Mouse (Mus musculus): ENCODE measurements around the gene Tial1. TPM values are rescaled to one million over a fixed set of nuclear protein-coding genes. Genes with fewer than 3 reads are reported as not detected.

The Tial1 gene
- polyA plus RNA-seq, 1 experiment from 2014 or later = 10.2 TPM

- 75% methylated on average over 8 of the region's 8 CpGs for WGBS (ENCODE audit: insufficient replicate concordance)
- TF ChIP-seq EP300 (IDR thresholded peaks at IDR 0.05; ENCODE audit: low read depth) (no peak), CTCF (IDR thresholded peaks at IDR 0.05; ENCODE audit: low read depth) (no peak)
- 0 out of 2 replicates have a peak, but pooled peaks cover 2% of the 10 kb centered on the region for H3K9me3 ChIP-seq (ENCODE audit: low read length)
- H3K27ac ChIP-seq (ENCODE audit: low read depth) = no peak overlapping the region
- no peak overlapping the region for H3K4me2 ChIP-seq (ENCODE audit: low read depth, low read length)
- peaks cover 5% of the 10 kb centered on the region; the same call in 1 of the 2 replicates for H3K36me3 ChIP-seq (replicated peaks; ENCODE audit: insufficient read depth, low read length)
- H3K27me3 ChIP-seq (ENCODE audit: insufficient read depth, low read length) = no peaks in the 10 kb centered on the region
- DNase-seq (no peak), ATAC-seq (no peak)
- H3K9ac ChIP-seq (replicated peaks) = no peak overlapping the region
- H3K4me1 ChIP-seq (ENCODE audit: insufficient read depth) = peaks cover 16% of the 10 kb centered on the region
- H3K4me3 ChIP-seq (ENCODE audit: low read depth, low read length) = no peak overlapping the region
Observed at GRCm38 (mm10) chr7:128402577-128402976, 58.9 kb downstream of the Tial1 start.

GRCm38 (mm10) chr7:128398664-128399063, 62.9 kb downstream of the Tial1 start:
- Histone ChIP-seq H3K27ac (ENCODE audit: low read depth) (0 out of 2 replicates have a peak overlapping the region, but pooled peaks have one; percentile 12), H3K4me2 (ENCODE audit: low read depth, low read length) (no peak overlapping the region), H3K36me3 (replicated peaks; ENCODE audit: insufficient read depth, low read length) (peaks cover 5% of the 10 kb centered on the region; the same call in 1 of the 2 replicates), H3K4me3 (ENCODE audit: low read depth, low read length) (no peak overlapping the region), H3K4me1 (ENCODE audit: insufficient read depth) (peaks cover 18% of the 10 kb centered on the region), H3K9ac (replicated peaks) (no peak overlapping the region), H3K9me3 (ENCODE audit: low read length) (0 out of 2 replicates have a peak, but pooled peaks cover 2% of the 10 kb centered on the region), H3K27me3 (ENCODE audit: insufficient read depth, low read length) (no peaks in the 10 kb centered on the region)
- WGBS (ENCODE audit: insufficient replicate concordance) = 16% methylated on average over 4 of the region's 4 CpGs
- ATAC-seq (peak; percentile 92), DNase-seq (peak; percentile 58)
- TF ChIP-seq CTCF (IDR thresholded peaks at IDR 0.05; ENCODE audit: low read depth) (no peak), EP300 (IDR thresholded peaks at IDR 0.05; ENCODE audit: low read depth) (peak; percentile 95)

- H3K4me3 ChIP-seq (ENCODE audit: low read depth, low read length) = no peak overlapping the region
- no peak overlapping the region for H3K9ac ChIP-seq (replicated peaks)
- no peak for DNase-seq
Observed at GRCm38 (mm10) chr7:128397066-128397465, 64.5 kb downstream of the Tial1 start.

GRCm38 (mm10) chr7:128393756-128394155, 67.8 kb downstream of the Tial1 start:
- no peak overlapping the region for H3K27ac ChIP-seq (ENCODE audit: low read depth)

More at GRCm38 (mm10) chr7:128397066-128397465, 64.5 kb downstream of the Tial1 start:
- TF ChIP-seq EP300 (IDR thresholded peaks at IDR 0.05; ENCODE audit: low read depth) (no peak), CTCF (IDR thresholded peaks at IDR 0.05; ENCODE audit: low read depth) (no peak)
- Histone ChIP-seq H3K27me3 (ENCODE audit: insufficient read depth, low read length) (no peaks in the 10 kb centered on the region), H3K4me1 (ENCODE audit: insufficient read depth) (peaks cover 33% of the 10 kb centered on the region), H3K9me3 (ENCODE audit: low read length) (0 out of 2 replicates have a peak, but pooled peaks cover 2% of the 10 kb centered on the region), H3K27ac (ENCODE audit: low read depth) (no peak overlapping the region), H3K4me2 (ENCODE audit: low read depth, low read length) (no peak overlapping the region), H3K36me3 (replicated peaks; ENCODE audit: insufficient read depth, low read length) (peaks cover 5% of the 10 kb centered on the region; the same call in 1 of the 2 replicates)
- no peak for ATAC-seq
- WGBS (ENCODE audit: insufficient replicate concordance) = 57% methylated on average over 2 of the region's 2 CpGs

GRCm38 (mm10) chr7:128392972-128393314, 68.6 kb downstream of the Tial1 start:
- DNase-seq (peak; percentile 18), ATAC-seq (0 out of 2 replicates have a peak, but pooled peaks have one; percentile 4)
- peak overlapping the region; percentile 52 for H3K4me2 ChIP-seq (ENCODE audit: low read depth, low read length)
- no peaks in the 10 kb centered on the region for H3K36me3 ChIP-seq (replicated peaks; ENCODE audit: insufficient read depth, low read length)
- H3K9ac ChIP-seq (replicated peaks) = peak overlapping the region; percentile 23; the same call in 1 of the 2 replicates
- peak overlapping the region; percentile 76 for H3K27ac ChIP-seq (ENCODE audit: low read depth)
- no peak overlapping the region for H3K4me3 ChIP-seq (ENCODE audit: low read depth, low read length)
- H3K27me3 ChIP-seq (ENCODE audit: insufficient read depth, low read length) = no peaks in the 10 kb centered on the region
- WGBS (ENCODE audit: insufficient replicate concordance) = 39% methylated on average over 5 of the region's 5 CpGs
- H3K4me1 ChIP-seq (ENCODE audit: insufficient read depth) = peaks cover 43% of the 10 kb centered on the region
- TF ChIP-seq EP300 (IDR thresholded peaks at IDR 0.05; ENCODE audit: low read depth) = no peak
- no peaks in the 10 kb centered on the region for H3K9me3 ChIP-seq (ENCODE audit: low read length)

More at GRCm38 (mm10) chr7:128393756-128394155, 67.8 kb downstream of the Tial1 start:
- Histone ChIP-seq H3K9ac (replicated peaks) (no peak overlapping the region), H3K36me3 (replicated peaks; ENCODE audit: insufficient read depth, low read length) (no peaks in the 10 kb centered on the region), H3K4me3 (ENCODE audit: low read depth, low read length) (no peak overlapping the region), H3K27me3 (ENCODE audit: insufficient read depth, low read length) (no peaks in the 10 kb centered on the region), H3K4me1 (ENCODE audit: insufficient read depth) (peaks cover 46% of the 10 kb centered on the region), H3K9me3 (ENCODE audit: low read length) (no peaks in the 10 kb centered on the region), H3K4me2 (ENCODE audit: low read depth, low read length) (no peak overlapping the region)
- WGBS (ENCODE audit: insufficient replicate concordance) = 36% methylated on average over 4 of the region's 4 CpGs
- ATAC-seq (no peak), DNase-seq (no peak)
- TF ChIP-seq EP300 (IDR thresholded peaks at IDR 0.05; ENCODE audit: low read depth) (no peak), CTCF (IDR thresholded peaks at IDR 0.05; ENCODE audit: low read depth) (no peak)

- H3K4me3 ChIP-seq (ENCODE audit: low read depth, low read length) = no peak overlapping the region
- peak; percentile 72 for DNase-seq
- H3K9ac ChIP-seq (replicated peaks) = peak overlapping the region; percentile 38
- H3K27ac ChIP-seq (ENCODE audit: low read depth) = peak overlapping the region; percentile 76
- H3K4me1 ChIP-seq (ENCODE audit: insufficient read depth) = peaks cover 43% of the 10 kb centered on the region
- peak; percentile 77 for ATAC-seq
- no peaks in the 10 kb centered on the region for H3K9me3 ChIP-seq (ENCODE audit: low read length)
- TF ChIP-seq CTCF (IDR thresholded peaks at IDR 0.05; ENCODE audit: low read depth) (no peak), EP300 (IDR thresholded peaks at IDR 0.05; ENCODE audit: low read depth) (no peak; the same call in none of the 2 replicates)
- no peaks in the 10 kb centered on the region for H3K36me3 ChIP-seq (replicated peaks; ENCODE audit: insufficient read depth, low read length)
- 31% methylated on average over 18 of the region's 18 CpGs for WGBS (ENCODE audit: insufficient replicate concordance)
- no peaks in the 10 kb centered on the region for H3K27me3 ChIP-seq (ENCODE audit: insufficient read depth, low read length)
- H3K4me2 ChIP-seq (ENCODE audit: low read depth, low read length) = peak overlapping the region; percentile 52
Observed at GRCm38 (mm10) chr7:128392071-128392971, 69.2 kb downstream of the Tial1 start.
